11 mouse cellular contexts compared by ENCODE assay signal in the genomic region with DNA sequence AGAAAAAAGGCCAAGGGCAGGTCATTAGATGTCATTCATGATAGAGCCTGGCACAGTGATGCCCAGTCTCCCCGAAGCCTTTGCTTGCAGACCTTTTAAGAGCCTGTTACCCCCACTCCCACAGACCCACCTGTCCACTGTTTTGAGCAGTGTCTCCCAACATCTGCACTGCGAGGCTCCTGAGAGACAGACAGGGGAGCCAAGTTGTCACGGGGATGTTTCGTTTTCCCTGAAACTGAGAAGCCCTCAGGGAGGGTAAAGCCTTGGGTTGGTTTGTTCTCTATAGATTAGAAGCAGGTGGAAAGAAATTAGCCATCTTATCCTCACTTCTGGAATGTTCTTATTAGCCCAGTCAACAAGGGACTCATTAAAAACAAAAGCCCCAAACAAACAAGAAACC. TPM values are rescaled to one million over a fixed set of nuclear protein-coding genes. Genes with fewer than 3 reads are reported as not detected.
DNase-seq lines count a peak whose midpoint lies in the region; ATAC-seq and TF ChIP-seq lines count a peak whose summit lies in the region.
"Had no signal": no experiment of that assay in that cellular context is flagged by ENCODE, and none has a peak within 500 bp of the region (broad histone marks: within the 10 kb centered on the region; RNA-seq: fewer than 3 reads in every experiment).

No protein-coding gene starts in this region.

- H3K4me3 ChIP-seq in heart, adult 2 months = peak overlapping the region; percentile 12; the same call in 1 of the 2 replicates
- H3K4me3 ChIP-seq in megakaryocyte, embryonic 14.5 days (replicated peaks) = peak overlapping the region; percentile 86
- H3K4me3 ChIP-seq in hindbrain, embryonic 12.5 days = no peak overlapping the region
- no peak overlapping the region for H3K4me3 ChIP-seq in liver, postnatal 0 days (ENCODE audit: low read depth, low read length)

- TF ChIP-seq CTCF in heart, adult 2 months (IDR thresholded peaks at IDR 0.05) = no peak
- no peak for TF ChIP-seq CTCF in liver, postnatal 0 days (IDR thresholded peaks at IDR 0.05; ENCODE audit: low read depth)

- H3K36me3 ChIP-seq in heart, adult 2 months (ENCODE audit: control insufficient read depth, insufficient read depth, low read length) = no peaks in the 10 kb centered on the region
- H3K36me3 ChIP-seq in megakaryocyte, embryonic 14.5 days (replicated peaks; ENCODE audit: low read length) = no peaks in the 10 kb centered on the region
- no peaks in the 10 kb centered on the region for H3K36me3 ChIP-seq in hindbrain, embryonic 12.5 days
- H3K36me3 ChIP-seq in liver, postnatal 0 days (replicated peaks; ENCODE audit: insufficient read depth, low read length) = no peaks in the 10 kb centered on the region

- intact Hi-C loops in heart, adult 2 months (cut with DNase I) = no loop called here

- H3K9ac ChIP-seq in heart, adult 2 months (ENCODE audit: low read depth, low read length) = no peak overlapping the region
- H3K9ac ChIP-seq in hindbrain, embryonic 12.5 days = no peak overlapping the region
- no peak overlapping the region for H3K9ac ChIP-seq in liver, postnatal 0 days (replicated peaks)

- no peak for DNase-seq in heart, adult 2 months
- DNase-seq in heart, postnatal 4 days = no peak
- no peak for DNase-seq in liver, postnatal 0 days
- no peak for DNase-seq in urinary bladder, postnatal 36 days (ENCODE audit: low spot score in 2 of 2)
- DNase-seq in adrenal gland, postnatal 25 days = no peak
- DNase-seq: cerebellum, adult 9-11 months had no signal

- H3K79me2 ChIP-seq in heart, adult 2 months (replicated peaks; ENCODE audit: control insufficient read depth, insufficient read depth, low read length) = no peaks in the 10 kb centered on the region

- TF ChIP-seq POLR2A in heart, adult 2 months (IDR thresholded peaks at IDR 0.05; ENCODE audit: insufficient read depth, low read depth, low read length) = no peak

- H3K9me3 ChIP-seq in megakaryocyte, embryonic 14.5 days = no peaks in the 10 kb centered on the region
- H3K9me3 ChIP-seq in hindbrain, embryonic 12.5 days (replicated peaks) = no peaks in the 10 kb centered on the region
- H3K9me3 ChIP-seq in liver, postnatal 0 days (ENCODE audit: low read length) = no peaks in the 10 kb centered on the region

- H3K4me2 ChIP-seq in hindbrain, embryonic 12.5 days (replicated peaks) = no peak overlapping the region
- H3K4me2 ChIP-seq in liver, postnatal 0 days (ENCODE audit: low read depth, low read length) = 0 out of 2 replicates have a peak overlapping the region, but pooled peaks have one; percentile 10

- TF ChIP-seq EP300 in heart, adult 2 months (IDR thresholded peaks at IDR 0.05; ENCODE audit: insufficient read depth, low read depth, low read length) = no peak
- TF ChIP-seq EP300 in liver, postnatal 0 days (IDR thresholded peaks at IDR 0.05; ENCODE audit: low read depth) = no peak

- no peak for ATAC-seq in megakaryocyte, adult 5-6 weeks (ENCODE audit: poor library complexity, severe bottlenecking)
- no peak for ATAC-seq in hindbrain, embryonic 12.5 days (ENCODE audit: low FRiP score)
- no peak for ATAC-seq in liver, postnatal 0 days

- peaks cover 3% of the 10 kb centered on the region for H3K4me1 ChIP-seq in heart, adult 2 months (ENCODE audit: control insufficient read depth, insufficient read depth, low read length)
- peaks cover 69% of the 10 kb centered on the region for H3K4me1 ChIP-seq in megakaryocyte, embryonic 14.5 days
- H3K4me1 ChIP-seq in hindbrain, embryonic 12.5 days = peaks cover 63% of the 10 kb centered on the region
- H3K4me1 ChIP-seq in liver, postnatal 0 days (ENCODE audit: insufficient read depth) = peaks cover 16% of the 10 kb centered on the region

- no peaks in the 10 kb centered on the region for H3K27me3 ChIP-seq in heart, adult 2 months (ENCODE audit: control insufficient read depth, insufficient read depth, low read length)
- H3K27me3 ChIP-seq in megakaryocyte, embryonic 14.5 days (replicated peaks) = peaks cover 4% of the 10 kb centered on the region
- no peaks in the 10 kb centered on the region for H3K27me3 ChIP-seq in hindbrain, embryonic 12.5 days
- H3K27me3 ChIP-seq in liver, postnatal 0 days (ENCODE audit: insufficient read depth, low read length) = no peaks in the 10 kb centered on the region

- 61% methylated on average over 4 of the region's 4 CpGs for WGBS in heart, adult 2 months
- 23% methylated on average over 4 of the region's 4 CpGs for WGBS in hindbrain, embryonic 12.5 days
- 26% methylated on average over 4 of the region's 4 CpGs for WGBS in liver, postnatal 0 days (ENCODE audit: insufficient replicate concordance)

- peak overlapping the region; percentile 74 for H3K27ac ChIP-seq in heart, adult 2 months
- peak overlapping the region; percentile 82 for H3K27ac ChIP-seq in hindbrain, embryonic 12.5 days
- 0 out of 2 replicates have a peak overlapping the region, but pooled peaks have one; percentile 19 for H3K27ac ChIP-seq in liver, postnatal 0 days (ENCODE audit: low read depth)

RNA-seq across cellular contexts. Expression of a gene that starts 30.6 kb away (rescaled TPM):
- 100 to 1,000 TPM; 303 to 314 TPM for total RNA-seq in heart, adult 2 months (2021)
- 121 and 142 TPM in 2 replicates for polyA plus RNA-seq in heart, adult 2 months (2012; rRNA removed)
- total RNA-seq in heart, postnatal 4 days (2021) = 100 to 1,000 TPM; 204 to 207 TPM
- 62.3 and 197 TPM in 2 replicates for polyA plus RNA-seq in megakaryocyte, embryonic 14.5 days (2012; ENCODE audit: insufficient read depth, low replicate concordance)
- total RNA-seq in megakaryocyte, adult 5-6 weeks (2015) = 59.0 and 62.2 TPM in 2 replicates
- 39.4 and 73.3 TPM in 2 replicates for total RNA-seq in megakaryocyte, adult 5-6 weeks (2017)
- polyA plus RNA-seq in hindbrain, embryonic 12.5 days (2016; fragmentation: Nextera tagmentation; extraction: Ambion mirVana) = 57.4 and 66.8 TPM in 2 replicates
- polyA plus RNA-seq in liver, postnatal 0 days (2015; fragmentation: Nextera tagmentation; extraction: Ambion mirVana) = 28.7 and 29.3 TPM in 2 replicates
- 133 and 199 TPM in 2 replicates for total RNA-seq in adrenal gland, postnatal 25 days (2021)

RNA-seq across cellular contexts. Expression of a gene that starts 59.1 kb away (rescaled TPM):
- total RNA-seq in heart, adult 2 months (2021) = not detected
- not detected in 2 replicates for polyA plus RNA-seq in heart, adult 2 months (2012; rRNA removed)
- not detected for total RNA-seq in heart, postnatal 4 days (2021)
- polyA plus RNA-seq in megakaryocyte, embryonic 14.5 days (2012; ENCODE audit: insufficient read depth, low replicate concordance) = not detected in 2 replicates
- total RNA-seq in megakaryocyte, adult 5-6 weeks (2015) = not detected in 2 replicates
- total RNA-seq in megakaryocyte, adult 5-6 weeks (2017) = not detected in 2 replicates
- polyA plus RNA-seq in hindbrain, embryonic 12.5 days (2016; fragmentation: Nextera tagmentation; extraction: Ambion mirVana) = 3.8 and 4.3 TPM in 2 replicates
- not detected in 2 replicates for polyA plus RNA-seq in liver, postnatal 0 days (2015; fragmentation: Nextera tagmentation; extraction: Ambion mirVana)
- not detected in 2 replicates for total RNA-seq in adrenal gland, postnatal 25 days (2021)
- total RNA-seq: gastrocnemius, adult 8-10 months had no signal
- polyA plus RNA-seq: activated CD4-positive, CD25-positive, alpha-beta regulatory T cell, adult 4 months had no signal

Comparison
In these comparisons a context has a peak if more than half of its experiments do, and no peak if none do; other contexts are left out.
1. H3K27ac ChIP-seq: peak in every context shown above with its lines; median percentile 82 in hindbrain, embryonic 12.5 days; 74 in heart, adult 2 months; 19 in liver, postnatal 0 days.
2. H3K4me3 ChIP-seq: peak in heart, adult 2 months (single experiment) and megakaryocyte, embryonic 14.5 days (single experiment); none in hindbrain, embryonic 12.5 days (single experiment) and liver, postnatal 0 days (single experiment).